In genomic region chr6:30804389-30805052, GRCm38 (mm10) we compare ENCODE assay signal across 8 mouse cellular contexts.
DNase-seq lines count a peak whose midpoint lies in the region; ATAC-seq and TF ChIP-seq lines count a peak whose summit lies in the region.
"Not testable (repeated sequence)": the region's sequence is repeated elsewhere in the genome, so short reads cannot be mapped to it uniquely, and the experiment has no call there.

No protein-coding gene starts in this region.

- TF ChIP-seq CTCF in MEL (IDR thresholded peaks at IDR 0.05 in 2 of 3, conservative IDR thresholded peaks at IDR 0.05 in 1 of 3; ENCODE audit: control insufficient read depth in 1 of 3, insufficient read depth in 1 of 3, low read depth in 2 of 3, low read length in 3 of 3, poor library complexity in 1 of 3, severe bottlenecking in 1 of 3); lung, embryonic 14.5 days (IDR thresholded peaks at IDR 0.05; ENCODE audit: low read depth); stomach, postnatal 0 days (IDR thresholded peaks at IDR 0.05; ENCODE audit: low read depth): not testable (repeated sequence)

- not testable (repeated sequence) for H3K27me3 ChIP-seq in MEL (ENCODE audit: control insufficient read depth in 1 of 2, insufficient read depth in 2 of 2, low read length in 2 of 2); hindbrain, embryonic 11.5 days (ENCODE audit: control insufficient read depth, insufficient read depth, low read length); lung, embryonic 14.5 days (ENCODE audit: insufficient read depth, low read length); neural tube, embryonic 13.5 days; stomach, postnatal 0 days (ENCODE audit: control insufficient read depth, insufficient read depth, low read length)

- not testable (repeated sequence) for TF ChIP-seq POLR2A in MEL (IDR thresholded peaks at IDR 0.05; ENCODE audit: control insufficient read depth in 1 of 2, insufficient read depth in 1 of 2, low read depth in 1 of 2, low read length in 2 of 2, poor library complexity in 1 of 2)

- H3K9me3 ChIP-seq in MEL (replicated peaks; ENCODE audit: insufficient read depth, low read length); hindbrain, embryonic 11.5 days (ENCODE audit: control insufficient read depth, low read length); lung, embryonic 14.5 days (ENCODE audit: low read depth, low read length); neural tube, embryonic 13.5 days; stomach, postnatal 0 days (ENCODE audit: control insufficient read depth, low read length): not testable (repeated sequence)

- 76% methylated on average over 6 of the region's 6 CpGs for WGBS in hindbrain, embryonic 11.5 days
- 70% methylated on average over 6 of the region's 6 CpGs for WGBS in lung, embryonic 14.5 days
- WGBS in neural tube, embryonic 13.5 days, result 81% methylated on average over 6 of the region's 6 CpGs
- WGBS in stomach, postnatal 0 days, result 78% methylated on average over 6 of the region's 6 CpGs

- H3K4me3 ChIP-seq in MEL (ENCODE audit: control insufficient read depth in 1 of 2, insufficient read depth in 1 of 2, low read depth in 2 of 2, low read length in 2 of 2); hindbrain, embryonic 11.5 days (ENCODE audit: low read depth, low read length); lung, embryonic 14.5 days (ENCODE audit: low read depth, low read length); neural tube, embryonic 13.5 days; stomach, postnatal 0 days (ENCODE audit: low read depth, low read length): not testable (repeated sequence)

- peak; percentile 82 for ATAC-seq in hindbrain, embryonic 11.5 days (ENCODE audit: low FRiP score)
- ATAC-seq in lung, embryonic 14.5 days (ENCODE audit: insufficient read depth), result peak; percentile 78
- peak; percentile 87 for ATAC-seq in neural tube, embryonic 13.5 days (ENCODE audit: low read depth)
- ATAC-seq in stomach, postnatal 0 days (ENCODE audit: low FRiP score, low TSS enrichment), result peak; percentile 87

- H3K4me2 ChIP-seq in hindbrain, embryonic 11.5 days (replicated peaks; ENCODE audit: low read depth, low read length); lung, embryonic 14.5 days; neural tube, embryonic 13.5 days; stomach, postnatal 0 days (replicated peaks; ENCODE audit: low read depth): not testable (repeated sequence)

- H3K4me1 ChIP-seq in MEL (ENCODE audit: control insufficient read depth in 1 of 2, insufficient read depth in 2 of 2, low read length in 2 of 2); hindbrain, embryonic 11.5 days (replicated peaks; ENCODE audit: control insufficient read depth, insufficient read depth, low read length); lung, embryonic 14.5 days (ENCODE audit: insufficient read depth); neural tube, embryonic 13.5 days (replicated peaks); stomach, postnatal 0 days (replicated peaks; ENCODE audit: control insufficient read depth, insufficient read depth): not testable (repeated sequence)

- DNase-seq in MEL (ENCODE audit: low read depth, low spot score), result peak; percentile 18
- DNase-seq in cerebellum, postnatal 10 days, result peak; percentile 38 to 41
- peak; percentile 26 to 36 for DNase-seq in frontal cortex, postnatal 36 days (ENCODE audit: low spot score in 2 of 2)
- peak; percentile 19 for DNase-seq in hindbrain, embryonic 11.5 days (ENCODE audit: low spot score)
- DNase-seq in layer of hippocampus, postnatal 10 days (ENCODE audit: low spot score in 2 of 2), result peak; percentile 17 to 25
- DNase-seq in lung, embryonic 14.5 days, result peak; percentile 14
- peak; percentile 26 for DNase-seq in stomach, postnatal 0 days (ENCODE audit: low spot score)

- TF ChIP-seq RAD21 in MEL (IDR thresholded peaks at IDR 0.05; ENCODE audit: low read depth, low read length), result not testable (repeated sequence)

- not testable (repeated sequence) for H3K27ac ChIP-seq in MEL (ENCODE audit: control insufficient read depth, low read depth, low read length); hindbrain, embryonic 11.5 days (ENCODE audit: low read depth, low read length); lung, embryonic 14.5 days (ENCODE audit: low read depth); neural tube, embryonic 13.5 days (replicated peaks); stomach, postnatal 0 days (replicated peaks)

- H3K9ac ChIP-seq in MEL (ENCODE audit: control insufficient read depth, low read depth, low read length, poor library complexity, severe bottlenecking); hindbrain, embryonic 11.5 days (ENCODE audit: low read depth, low read length); lung, embryonic 14.5 days; neural tube, embryonic 13.5 days; stomach, postnatal 0 days (ENCODE audit: low read length): not testable (repeated sequence)

- not testable (repeated sequence) for H3K36me3 ChIP-seq in MEL (ENCODE audit: control insufficient read depth in 1 of 2, insufficient read depth in 2 of 2, low read length in 2 of 2); hindbrain, embryonic 11.5 days (ENCODE audit: control insufficient read depth, insufficient read depth, low read length); lung, embryonic 14.5 days (ENCODE audit: insufficient read depth)
- peaks cover 33% of the 10 kb centered on the region for H3K36me3 ChIP-seq in neural tube, embryonic 13.5 days
- H3K36me3 ChIP-seq in stomach, postnatal 0 days (ENCODE audit: control insufficient read depth, insufficient read depth, low read length), result peaks cover 16% of the 10 kb centered on the region

- TF ChIP-seq EP300 in MEL (IDR thresholded peaks at IDR 0.05; ENCODE audit: low read depth in 1 of 2, low read length in 2 of 2); stomach, postnatal 0 days (optimal IDR thresholded peaks at IDR 0.05): not testable (repeated sequence)

- H3K79me2 ChIP-seq in MEL (ENCODE audit: control insufficient read depth, insufficient read depth, low read length, poor library complexity), result not testable (repeated sequence)
